Mouse (Mus musculus): ENCODE data around the gene Gm14399. TPM values are rescaled to one million over a fixed set of nuclear protein-coding genes. Genes with fewer than 3 reads are reported as not detected.

The Gm14399 gene
- polyA plus RNA-seq, 1 experiment from 2014 or later = 5.1 TPM

Other genes with a start within 250 kb of the Gm14399 start
- not detected in 2 replicates for gene Gm14444, start 131.8 kb downstream of the Gm14399 start, polyA plus RNA-seq (2015; fragmentation: Nextera tagmentation; extraction: Ambion mirVana)
- 1.5 and 2.0 TPM in 2 replicates for gene Gm14393, start 74.2 kb downstream of the Gm14399 start, polyA plus RNA-seq (2015; fragmentation: Nextera tagmentation; extraction: Ambion mirVana)
- 0.13 and 0.28 TPM in 2 replicates for gene Gm14443, start 33.9 kb upstream of the Gm14399 start, polyA plus RNA-seq (2015; fragmentation: Nextera tagmentation; extraction: Ambion mirVana)
- gene Gm14391, start 64.9 kb upstream of the Gm14399 start, polyA plus RNA-seq (2015; fragmentation: Nextera tagmentation; extraction: Ambion mirVana) = 0.62 and 3.6 TPM in 2 replicates
- gene Gm14440, start 133.1 kb upstream of the Gm14399 start, polyA plus RNA-seq (2015; fragmentation: Nextera tagmentation; extraction: Ambion mirVana) = not detected in 2 replicates
- 6.9 and 7.1 TPM in 2 replicates for gene Gm4631, start 196.2 kb upstream of the Gm14399 start, polyA plus RNA-seq (2015; fragmentation: Nextera tagmentation; extraction: Ambion mirVana)
- gene Zfp968, start 230.4 kb upstream of the Gm14399 start, polyA plus RNA-seq (2015; fragmentation: Nextera tagmentation; extraction: Ambion mirVana) = 5.1 and 5.3 TPM in 2 replicates

Data from stomach, postnatal 0 days (tissue).